16 mouse cellular contexts compared by ENCODE assay signal in the genomic region with DNA sequence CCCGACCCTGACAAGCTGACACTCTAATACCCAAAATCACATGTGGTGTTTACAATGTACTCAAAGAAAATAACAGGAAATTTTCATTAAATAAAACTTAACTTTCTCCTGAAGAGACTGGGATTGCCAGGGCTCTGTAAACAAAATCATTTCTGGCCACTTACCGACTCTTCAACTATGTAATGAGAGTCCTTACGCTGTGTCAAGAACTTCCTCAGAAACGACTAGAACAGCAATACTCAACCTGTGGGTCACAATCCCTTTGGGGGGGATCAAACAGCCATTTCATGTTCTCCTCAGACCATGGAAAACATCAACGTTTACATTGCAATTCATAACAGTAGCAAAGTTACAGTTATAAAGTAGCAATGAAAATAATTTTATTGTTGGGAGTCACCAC.
"Had no signal": no experiment of that assay in that cellular context is flagged by ENCODE, and none has a peak within 500 bp of the region (broad histone marks: within the 10 kb centered on the region; RNA-seq: fewer than 3 reads in every experiment).

No protein-coding gene starts in this region.

- H3K9me3 ChIP-seq: neural tube, embryonic 15.5 days; stomach, embryonic 15.5 days had no signal

- H3K4me1 ChIP-seq: neural tube, embryonic 13.5 days; neural tube, embryonic 15.5 days; stomach, embryonic 15.5 days had no signal

- H3K27me3 ChIP-seq: neural tube, embryonic 13.5 days; neural tube, embryonic 15.5 days; stomach, embryonic 15.5 days had no signal

- H3K4me2 ChIP-seq: neural tube, embryonic 13.5 days; neural tube, embryonic 15.5 days; stomach, embryonic 15.5 days had no signal

- DNase-seq: retina, postnatal 1 day; right cerebral cortex, adult 18-20 months; right cerebral cortex, postnatal 14 days; right cerebral cortex, postnatal 25 days; right cerebral cortex, postnatal 4 days; spleen, adult 18-20 months; thymus, adult 18-20 months; thymus, adult 2 months; thymus, postnatal 14 days; thymus, postnatal 25 days; thymus, postnatal 36 days; thymus, postnatal 4 days had no signal

- H3K9ac ChIP-seq: neural tube, embryonic 13.5 days; neural tube, embryonic 15.5 days; stomach, embryonic 15.5 days had no signal

- H3K4me3 ChIP-seq: neural tube, embryonic 13.5 days; neural tube, embryonic 15.5 days; stomach, embryonic 15.5 days had no signal

- H3K27ac ChIP-seq: neural tube, embryonic 13.5 days; neural tube, embryonic 15.5 days; stomach, embryonic 15.5 days; stomach, postnatal 0 days had no signal
